11 mouse cellular contexts compared by ENCODE assay signal in genomic region chr10:78812358-78813060, GRCm38 (mm10). TPM values are rescaled to one million over a fixed set of nuclear protein-coding genes. Genes with fewer than 3 reads are reported as not detected.
DNase-seq lines count a peak whose midpoint lies in the region; ATAC-seq lines count a peak whose summit lies in the region.
"Had no signal": no experiment of that assay in that cellular context is flagged by ENCODE, and none has a peak within 500 bp of the region (broad histone marks: within the 10 kb centered on the region; RNA-seq: fewer than 3 reads in every experiment).

No protein-coding gene starts in this region.

- no peak overlapping the region for H3K4me2 ChIP-seq in forebrain, embryonic 14.5 days (ENCODE audit: low read length)
- H3K4me2 ChIP-seq in hindbrain, embryonic 12.5 days (replicated peaks) = no peak overlapping the region
- H3K4me2 ChIP-seq: heart, embryonic 15.5 days had no signal

- H3K9ac ChIP-seq in forebrain, embryonic 14.5 days (ENCODE audit: low read length) = no peak overlapping the region
- H3K9ac ChIP-seq in hindbrain, embryonic 12.5 days = no peak overlapping the region
- H3K9ac ChIP-seq: heart, embryonic 15.5 days had no signal

- intact Hi-C loops in left cerebral cortex, postnatal 10 days (cut with DNase I) = no loop called here

- no peak overlapping the region for H3K27ac ChIP-seq in forebrain, embryonic 14.5 days (ENCODE audit: low read depth, low read length)
- no peak overlapping the region for H3K27ac ChIP-seq in hindbrain, embryonic 12.5 days
- H3K27ac ChIP-seq: heart, embryonic 15.5 days had no signal

- no peak overlapping the region for H3K4me3 ChIP-seq in forebrain, embryonic 14.5 days (ENCODE audit: low read depth, low read length)
- H3K4me3 ChIP-seq in hindbrain, embryonic 12.5 days = no peak overlapping the region
- H3K4me3 ChIP-seq: heart, embryonic 15.5 days had no signal

- peak; percentile 67 for DNase-seq in forebrain, embryonic 14.5 days (ENCODE audit: low spot score)
- DNase-seq in left cerebral cortex, postnatal 10 days (ENCODE audit: extremely low spot score in 1 of 2, low spot score in 2 of 2) = peak; percentile 58 to 71
- DNase-seq in retina, postnatal 1 day = peak; percentile 75
- DNase-seq in testis, postnatal 10 days (ENCODE audit: low spot score) = no peak
- DNase-seq in urinary bladder, postnatal 14 days (ENCODE audit: low spot score) = no peak
- no peak for DNase-seq in gastrocnemius, adult 8-10 months (ENCODE audit: low spot score in 2 of 2)
- DNase-seq: cerebellum, adult 9-11 months had no signal

- 43% methylated on average over 6 of the region's 6 CpGs for WGBS in forebrain, embryonic 14.5 days
- 48% methylated on average over 6 of the region's 6 CpGs for WGBS in hindbrain, embryonic 12.5 days

- no peaks in the 10 kb centered on the region for H3K9me3 ChIP-seq in forebrain, embryonic 14.5 days (replicated peaks; ENCODE audit: control insufficient read depth, low read length)
- no peaks in the 10 kb centered on the region for H3K9me3 ChIP-seq in hindbrain, embryonic 12.5 days (replicated peaks)
- H3K9me3 ChIP-seq: heart, embryonic 15.5 days had no signal

- ATAC-seq in forebrain, embryonic 14.5 days = peak; percentile 88; the same call in 1 of the 2 replicates
- ATAC-seq in hindbrain, embryonic 12.5 days (ENCODE audit: low FRiP score) = peak; percentile 89

- H3K27me3 ChIP-seq in forebrain, embryonic 14.5 days (replicated peaks; ENCODE audit: control insufficient read depth, insufficient read depth, low read length) = no peaks in the 10 kb centered on the region
- H3K27me3 ChIP-seq in hindbrain, embryonic 12.5 days = no peaks in the 10 kb centered on the region
- H3K27me3 ChIP-seq: heart, embryonic 15.5 days had no signal

- H3K4me1 ChIP-seq in forebrain, embryonic 14.5 days (ENCODE audit: control insufficient read depth, insufficient read depth, low read length) = no peaks in the 10 kb centered on the region
- H3K4me1 ChIP-seq in hindbrain, embryonic 12.5 days = no peaks in the 10 kb centered on the region
- H3K4me1 ChIP-seq: heart, embryonic 15.5 days had no signal

- H3K36me3 ChIP-seq in forebrain, embryonic 14.5 days (ENCODE audit: control insufficient read depth, insufficient read depth, low read length) = no peaks in the 10 kb centered on the region
- no peaks in the 10 kb centered on the region for H3K36me3 ChIP-seq in hindbrain, embryonic 12.5 days
- H3K36me3 ChIP-seq: heart, embryonic 15.5 days had no signal

RNA-seq across cellular contexts. Expression of gene Slc1a6, which starts 32.2 kb away (rescaled TPM):
- polyA plus RNA-seq in forebrain, embryonic 14.5 days (2014; fragmentation: Nextera tagmentation; extraction: Ambion mirVana) = 2.9 and 3.4 TPM in 2 replicates
- 2.0 and 2.2 TPM in 2 replicates for polyA plus RNA-seq in hindbrain, embryonic 12.5 days (2016; fragmentation: Nextera tagmentation; extraction: Ambion mirVana)
- 10 to 100 TPM; 17.3 to 18.4 TPM for total RNA-seq in left cerebral cortex, postnatal 10 days (2021)
- not detected for total RNA-seq in gastrocnemius, adult 8-10 months (2022)
- total RNA-seq: neutrophil, adult 5-6 weeks had no signal

RNA-seq across cellular contexts. Expression of gene Olfr1356, which starts 39.5 kb away (rescaled TPM):
- polyA plus RNA-seq in forebrain, embryonic 14.5 days (2014; fragmentation: Nextera tagmentation; extraction: Ambion mirVana) = not detected in 2 replicates
- not detected in 2 replicates for polyA plus RNA-seq in hindbrain, embryonic 12.5 days (2016; fragmentation: Nextera tagmentation; extraction: Ambion mirVana)
- total RNA-seq in left cerebral cortex, postnatal 10 days (2021) = not detected
- total RNA-seq in gastrocnemius, adult 8-10 months (2022) = not detected
- total RNA-seq: neutrophil, adult 5-6 weeks had no signal
- polyA plus RNA-seq: heart, embryonic 15.5 days; limb, embryonic 14.5 days had no signal

RNA-seq across cellular contexts. Expression of gene Ccdc105, which starts 59.6 kb away (rescaled TPM):
- polyA plus RNA-seq in forebrain, embryonic 14.5 days (2014; fragmentation: Nextera tagmentation; extraction: Ambion mirVana) = 0.17 and 0.24 TPM in 2 replicates
- polyA plus RNA-seq in hindbrain, embryonic 12.5 days (2016; fragmentation: Nextera tagmentation; extraction: Ambion mirVana) = 0.17 and 0.31 TPM in 2 replicates
- total RNA-seq in left cerebral cortex, postnatal 10 days (2021) = under 1 TPM; 0.20 to 0.32 TPM
- not detected for total RNA-seq in gastrocnemius, adult 8-10 months (2022)
- total RNA-seq: neutrophil, adult 5-6 weeks had no signal
- polyA plus RNA-seq: heart, embryonic 15.5 days had no signal

Comparison
In these comparisons a context has a peak if more than half of its experiments do, and no peak if none do; other contexts are left out.
1. DNase-seq: peak in forebrain, embryonic 14.5 days (single experiment), left cerebral cortex, postnatal 10 days (2 of 2) and retina, postnatal 1 day (single experiment); none in testis, postnatal 10 days (single experiment), urinary bladder, postnatal 14 days (single experiment) and gastrocnemius, adult 8-10 months (0 of 2).
2. RNA of gene Slc1a6, which starts 32.2 kb away (total RNA-seq): 17.3 to 18.4 TPM in left cerebral cortex, postnatal 10 days; not detected in gastrocnemius, adult 8-10 months; every median in the first group is over 10 times any median in the second.